In the genomic region with DNA sequence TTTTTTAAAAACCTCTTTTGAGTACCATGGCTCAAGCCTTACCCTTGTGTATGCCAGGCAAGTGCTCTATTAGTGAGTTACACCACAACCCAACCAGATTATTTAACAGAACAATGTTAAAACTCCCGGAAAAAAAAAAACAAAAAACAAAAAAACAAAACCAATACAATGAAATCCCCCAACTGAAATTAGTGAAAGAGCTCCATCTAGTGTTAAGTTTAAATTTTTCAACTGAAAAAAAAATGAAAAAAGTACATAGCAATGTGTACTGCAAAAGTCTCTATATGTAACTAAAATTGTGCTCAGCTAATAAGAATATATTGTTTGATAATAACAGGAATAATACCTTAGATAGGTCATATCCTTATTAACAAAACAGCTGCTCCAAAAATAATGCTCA, we compare ENCODE assay signal across 13 mouse cellular contexts. TPM values are rescaled to one million over a fixed set of nuclear protein-coding genes. Genes with fewer than 3 reads are reported as not detected.
A peak's percentile ranks its signal among the peaks of the same experiment; 100 is the strongest.
DNase-seq lines count a peak whose midpoint lies in the region; ATAC-seq and TF ChIP-seq lines count a peak whose summit lies in the region.
"Had no signal": no experiment of that assay in that cellular context is flagged by ENCODE, and none has a peak within 500 bp of the region (broad histone marks: within the 10 kb centered on the region; RNA-seq: fewer than 3 reads in every experiment).

No protein-coding gene starts in this region.

- no peak overlapping the region for H3K4me3 ChIP-seq in intestine, postnatal 0 days (ENCODE audit: low read depth, low read length)
- H3K4me3 ChIP-seq in intestine, embryonic 15.5 days (replicated peaks), result no peak overlapping the region
- H3K4me3 ChIP-seq in E14TG2a.4 (replicated peaks; ENCODE audit: low read length), result no peak overlapping the region
- H3K4me3 ChIP-seq: forebrain, embryonic 13.5 days; hindbrain, embryonic 13.5 days; limb, embryonic 12.5 days; stomach, embryonic 15.5 days had no signal

- no peaks in the 10 kb centered on the region for H3K4me1 ChIP-seq in intestine, postnatal 0 days (replicated peaks; ENCODE audit: control insufficient read depth, insufficient read depth, low read length)
- no peaks in the 10 kb centered on the region for H3K4me1 ChIP-seq in intestine, embryonic 15.5 days (replicated peaks)
- no peaks in the 10 kb centered on the region for H3K4me1 ChIP-seq in E14TG2a.4 (replicated peaks; ENCODE audit: low read depth, low read length)
- H3K4me1 ChIP-seq: forebrain, embryonic 13.5 days; hindbrain, embryonic 13.5 days; limb, embryonic 12.5 days; stomach, embryonic 15.5 days had no signal

- no peaks in the 10 kb centered on the region for H3K9me3 ChIP-seq in intestine, postnatal 0 days (ENCODE audit: control insufficient read depth)
- no peaks in the 10 kb centered on the region for H3K9me3 ChIP-seq in intestine, embryonic 15.5 days
- H3K9me3 ChIP-seq in E14TG2a.4 (ENCODE audit: low read length), result no peaks in the 10 kb centered on the region
- H3K9me3 ChIP-seq: forebrain, embryonic 13.5 days; hindbrain, embryonic 13.5 days; limb, embryonic 12.5 days; stomach, embryonic 15.5 days had no signal

- peak; percentile 41 for DNase-seq in A20 (ENCODE audit: low read depth, low spot score)
- peak; percentile 57 for DNase-seq in induced T-regulatory cell, adult 2 months (ENCODE audit: low read depth)
- DNase-seq in layer of hippocampus, adult 9-11 months, result no peak
- DNase-seq in adrenal gland, adult 18-20 months (ENCODE audit: low spot score in 2 of 2), result no peak
- DNase-seq: kidney, postnatal 25 days; right cerebral cortex, postnatal 14 days had no signal

- peaks cover 72% of the 10 kb centered on the region for H3K36me3 ChIP-seq in intestine, postnatal 0 days (ENCODE audit: control insufficient read depth, insufficient read depth)
- 0 out of 2 replicates have a peak, but pooled peaks cover 14% of the 10 kb centered on the region for H3K36me3 ChIP-seq in intestine, embryonic 15.5 days
- peaks cover 87% of the 10 kb centered on the region for H3K36me3 ChIP-seq in E14TG2a.4 (ENCODE audit: insufficient read depth, low read length)

- H3K9ac ChIP-seq in intestine, postnatal 0 days (ENCODE audit: low read depth, low read length), result no peak overlapping the region
- no peak overlapping the region for H3K9ac ChIP-seq in intestine, embryonic 15.5 days
- H3K9ac ChIP-seq: forebrain, embryonic 13.5 days; hindbrain, embryonic 13.5 days; limb, embryonic 12.5 days; stomach, embryonic 15.5 days had no signal

- H3K27ac ChIP-seq in intestine, postnatal 0 days (ENCODE audit: low read depth, low read length), result no peak overlapping the region
- no peak overlapping the region for H3K27ac ChIP-seq in intestine, embryonic 15.5 days
- H3K27ac ChIP-seq: forebrain, embryonic 13.5 days; hindbrain, embryonic 13.5 days; limb, embryonic 12.5 days; stomach, embryonic 15.5 days had no signal

- ATAC-seq in intestine, postnatal 0 days, result no peak
- no peak for ATAC-seq in intestine, embryonic 15.5 days
- ATAC-seq: forebrain, embryonic 13.5 days had no signal

- 18% methylated on average over 1 of the region's 1 CpGs for WGBS in intestine, postnatal 0 days
- WGBS in intestine, embryonic 15.5 days, result 27% methylated on average over 1 of the region's 1 CpGs

- H3K27me3 ChIP-seq in intestine, postnatal 0 days (replicated peaks; ENCODE audit: control insufficient read depth, insufficient read depth, low read length), result no peaks in the 10 kb centered on the region
- H3K27me3 ChIP-seq in intestine, embryonic 15.5 days (replicated peaks), result no peaks in the 10 kb centered on the region
- no peaks in the 10 kb centered on the region for H3K27me3 ChIP-seq in E14TG2a.4 (ENCODE audit: insufficient read depth, low read length)
- H3K27me3 ChIP-seq: forebrain, embryonic 13.5 days; hindbrain, embryonic 13.5 days; limb, embryonic 12.5 days; stomach, embryonic 15.5 days had no signal

- peak; percentile 57 for TF ChIP-seq CTCF in intestine, postnatal 0 days (IDR thresholded peaks at IDR 0.05; ENCODE audit: low read depth)
- TF ChIP-seq CTCF in E14TG2a.4 (conservative IDR thresholded peaks at IDR 0.05; ENCODE audit: low read length), result 0 out of 2 replicates have a peak, but pooled peaks have one; percentile 19

- no peak overlapping the region for H3K4me2 ChIP-seq in intestine, postnatal 0 days (replicated peaks; ENCODE audit: low read depth)
- H3K4me2 ChIP-seq in intestine, embryonic 15.5 days (replicated peaks), result no peak overlapping the region
- H3K4me2 ChIP-seq: forebrain, embryonic 13.5 days; hindbrain, embryonic 13.5 days; limb, embryonic 12.5 days; stomach, embryonic 15.5 days had no signal

RNA-seq across cellular contexts. Expression of a gene that starts 18.1 kb away (rescaled TPM):
- 9.4 and 10.6 TPM in 2 replicates for polyA plus RNA-seq in intestine, postnatal 0 days (2015; fragmentation: Nextera tagmentation; extraction: Ambion mirVana)
- 15.2 and 16.9 TPM in 2 replicates for polyA plus RNA-seq in intestine, embryonic 15.5 days (2015; fragmentation: Nextera tagmentation; extraction: Ambion mirVana)
- 10 to 100 TPM; 23.2 to 25.1 TPM for total RNA-seq in adrenal gland, adult 18-20 months (2021)

Comparison
In these comparisons a context has a peak if more than half of its experiments do, and no peak if none do; other contexts are left out.
1. DNase-seq: peak in A20 (single experiment) and induced T-regulatory cell, adult 2 months (single experiment); none in layer of hippocampus, adult 9-11 months (single experiment) and adrenal gland, adult 18-20 months (0 of 2).